Mouse (Mus musculus) G1E (cell line): ENCODE measurements around the gene Iqcd. TPM values are rescaled to one million over a fixed set of nuclear protein-coding genes. Genes with fewer than 3 reads are reported as not detected.

Experiments used
- ATAC-seq: 2 replicates; pipeline ENCODE4 v1.8.0; 2016; ENCODE audit warnings: mild to moderate bottlenecking; ENCODE audit not compliant: insufficient number of reproducible peaks, poor library complexity, low FRiP score, severe bottlenecking; ENCODE audit errors: extremely low read depth
- DNase-seq: peaks from one replicate; pipeline ENCODE4 v3.0.0; 2012; ENCODE audit warnings: low spot score
- H3K27me3 ChIP-seq: 2 replicates; pipeline ENCODE4 v1.6.1; 2012; ENCODE audit warnings: mild to moderate bottlenecking, low read length, inconsistent platforms; ENCODE audit not compliant: insufficient read depth
- H3K36me3 ChIP-seq: replicated peaks from 2 replicates; pipeline ENCODE3; 2012; ENCODE audit warnings: mild to moderate bottlenecking, inconsistent platforms
- H3K4me1 ChIP-seq: 2 replicates; pipeline ENCODE4 v1.6.1; 2012; ENCODE audit warnings: low read depth, low read length, inconsistent platforms, mixed read lengths; ENCODE audit not compliant: insufficient read depth
- H3K4me3 ChIP-seq: 2 replicates; pipeline ENCODE4 v1.5.1; 2012; ENCODE audit warnings: low read depth, mild to moderate bottlenecking, inconsistent platforms, low read length, moderate library complexity, mixed read lengths
- H3K9me3 ChIP-seq: replicated peaks from 2 replicates; pipeline ENCODE4 v1.6.1; 2012; ENCODE audit warnings: inconsistent platforms
- CTCF ChIP-seq: IDR thresholded peaks from 2 replicates; pipeline ENCODE4 v1.5.1; 2012; ENCODE audit warnings: low read depth, low read length, inconsistent platforms, mixed read lengths
- GATA1 ChIP-seq: IDR thresholded peaks from 2 replicates; pipeline ENCODE4 v1.6.1; 2012; ENCODE audit warnings: borderline replicate concordance, low read length, inconsistent platforms, mixed read lengths
- GATA2 ChIP-seq: IDR thresholded peaks from 2 replicates; pipeline ENCODE4 v1.6.1; 2012; ENCODE audit warnings: low read depth, low read length, inconsistent platforms, borderline replicate concordance
- POLR2AphosphoS5 ChIP-seq: IDR thresholded peaks from 2 replicates; pipeline ENCODE4 v1.6.1; 2012; ENCODE audit warnings: low read depth, low read length, inconsistent platforms; ENCODE audit not compliant: insufficient replicate concordance
- TAL1 ChIP-seq: conservative IDR thresholded peaks from 2 replicates; pipeline ENCODE4 v1.6.1; 2012; ENCODE audit warnings: low read depth, low read length, inconsistent platforms, mixed read lengths
- polyA plus RNA-seq: library from polyadenylated mRNA; stranded (reverse); fragments of >175 nt; gene quantifications from 2 replicates; pipeline ENCODE4 v1.2.3, GENCODE M21; 2012
- total RNA-seq, 2 experiments: library from RNA; stranded (forward) in 1 of 2; stranded (reverse) in 1 of 2; fragments of 200-1000 nt in 1 of 2; fragments of >200 nt in 1 of 2; fragmentation: Nextera tagmentation in 1 of 2; gene quantifications; 2 replicates each; pipeline ENCODE4 v1.2.3; 2014 to 2017

Iqcd gene
- total and polyA plus RNA-seq, 3 experiments, result 0.60 to 1.2 TPM; not detected in 1

GRCm38 (mm10) chr5:120558762-120559161, 30.1 kb upstream of the Iqcd start:
- no peaks in the 10 kb centered on the region; the same call in 1 of the 2 replicates for H3K27me3 ChIP-seq
- no peaks in the 10 kb centered on the region for H3K9me3 ChIP-seq
- TF ChIP-seq GATA1, result no peak
- no peak overlapping the region for H3K4me3 ChIP-seq
- no peak for ATAC-seq
- H3K36me3 ChIP-seq, result peaks cover 82% of the 10 kb centered on the region
- peaks cover 4% of the 10 kb centered on the region for H3K4me1 ChIP-seq
- DNase-seq, result no peak

- Histone ChIP-seq H3K4me1 (peaks cover 7% of the 10 kb centered on the region), H3K36me3 (peaks cover 78% of the 10 kb centered on the region), H3K9me3 (no peaks in the 10 kb centered on the region), H3K4me3 (no peak overlapping the region), H3K27me3 (no peaks in the 10 kb centered on the region; the same call in 1 of the 2 replicates)
- no peak for ATAC-seq
- DNase-seq, result no peak
- TF ChIP-seq TAL1 (no peak), POLR2AphosphoS5 (no peak), GATA1 (no peak), GATA2 (no peak)
Measured at GRCm38 (mm10) chr5:120560129-120560615, 28.6 kb upstream of the Iqcd start.

GRCm38 (mm10) chr5:120560616-120561311, 28.1 kb upstream of the Iqcd start:
- Histone ChIP-seq H3K9me3 (no peaks in the 10 kb centered on the region), H3K4me1 (peaks cover 7% of the 10 kb centered on the region), H3K36me3 (peaks cover 78% of the 10 kb centered on the region), H3K27me3 (no peaks in the 10 kb centered on the region; the same call in 1 of the 2 replicates), H3K4me3 (no peak overlapping the region)
- no peak for TF ChIP-seq GATA2
- no peak for TF ChIP-seq TAL1
- TF ChIP-seq POLR2AphosphoS5, result no peak
- DNase-seq, result no peak
- ATAC-seq, result no peak

GRCm38 (mm10) chr5:120562956-120563913, 25.6 kb upstream of the Iqcd start:
- no peak for ATAC-seq
- Histone ChIP-seq H3K27me3 (no peaks in the 10 kb centered on the region), H3K4me3 (no peak overlapping the region), H3K4me1 (peaks cover 7% of the 10 kb centered on the region), H3K36me3 (peaks cover 79% of the 10 kb centered on the region), H3K9me3 (no peaks in the 10 kb centered on the region)
- TF ChIP-seq CTCF (no peak), GATA1 (no peak), TAL1 (no peak)
- no peak for DNase-seq

GRCm38 (mm10) chr5:120563914-120564311, 24.9 kb upstream of the Iqcd start:
- TF ChIP-seq GATA2 (no peak), TAL1 (no peak), CTCF (no peak), POLR2AphosphoS5 (no peak), GATA1 (no peak)
- DNase-seq (no peak), ATAC-seq (no peak)
- peaks cover 79% of the 10 kb centered on the region for H3K36me3 ChIP-seq
- H3K9me3 ChIP-seq, result no peaks in the 10 kb centered on the region
- H3K4me1 ChIP-seq, result peaks cover 8% of the 10 kb centered on the region
- H3K27me3 ChIP-seq, result no peaks in the 10 kb centered on the region
- H3K4me3 ChIP-seq, result no peak overlapping the region

GRCm38 (mm10) chr5:120565171-120565905, 23.5 kb upstream of the Iqcd start:
- Histone ChIP-seq H3K36me3 (peaks cover 81% of the 10 kb centered on the region), H3K4me1 (peaks cover 17% of the 10 kb centered on the region), H3K9me3 (no peaks in the 10 kb centered on the region), H3K27me3 (no peaks in the 10 kb centered on the region), H3K4me3 (no peak overlapping the region)
- no peak for TF ChIP-seq POLR2AphosphoS5
- TF ChIP-seq TAL1, result no peak
- TF ChIP-seq GATA2, result no peak
- TF ChIP-seq CTCF, result no peak
- no peak for TF ChIP-seq GATA1
- DNase-seq (no peak), ATAC-seq (no peak)
